Mouse (Mus musculus): Measurements from ENCODE around the gene Zfp362.
A peak's percentile ranks its signal among the peaks of the same experiment; 100 is the strongest.

Gene Zfp362

GRCm38 (mm10) chr4:128728431-128728851 lies 77.4 kb downstream of the Zfp362 start:
- no peak for DNase-seq

GRCm38 (mm10) chr4:128727721-128728430 lies 78.0 kb downstream of the Zfp362 start:
- DNase-seq: peak; percentile 76 to 81

GRCm38 (mm10) chr4:128727019-128727720 lies 78.7 kb downstream of the Zfp362 start:
- DNase-seq: peak; percentile 83 to 95

GRCm38 (mm10) chr4:128724059-128724458 lies 81.8 kb downstream of the Zfp362 start:
- DNase-seq: peak; percentile 40 to 57

- DNase-seq: no peak
These were observed 82.4 kb downstream of the Zfp362 start for GRCm38 (mm10) chr4:128723431-128723830.

Data from kidney, postnatal 36 days (tissue).